Mouse (Mus musculus) E14TG2a.4 (cell line): ENCODE measurements around the gene Gga1.

Experiments
- CTCF ChIP-seq: conservative IDR thresholded peaks from 2 replicates; pipeline ENCODE4 v1.5.1; 2014; ENCODE audit warnings: low read length
- NANOG ChIP-seq: IDR thresholded peaks from 2 replicates; pipeline ENCODE4 v1.6.1; 2014; ENCODE audit warnings: borderline replicate concordance, low read length, mixed read lengths
- POU5F1 ChIP-seq: IDR thresholded peaks from 2 replicates; pipeline ENCODE4 v1.6.1; 2014; ENCODE audit warnings: low read length, borderline replicate concordance

DNA sequence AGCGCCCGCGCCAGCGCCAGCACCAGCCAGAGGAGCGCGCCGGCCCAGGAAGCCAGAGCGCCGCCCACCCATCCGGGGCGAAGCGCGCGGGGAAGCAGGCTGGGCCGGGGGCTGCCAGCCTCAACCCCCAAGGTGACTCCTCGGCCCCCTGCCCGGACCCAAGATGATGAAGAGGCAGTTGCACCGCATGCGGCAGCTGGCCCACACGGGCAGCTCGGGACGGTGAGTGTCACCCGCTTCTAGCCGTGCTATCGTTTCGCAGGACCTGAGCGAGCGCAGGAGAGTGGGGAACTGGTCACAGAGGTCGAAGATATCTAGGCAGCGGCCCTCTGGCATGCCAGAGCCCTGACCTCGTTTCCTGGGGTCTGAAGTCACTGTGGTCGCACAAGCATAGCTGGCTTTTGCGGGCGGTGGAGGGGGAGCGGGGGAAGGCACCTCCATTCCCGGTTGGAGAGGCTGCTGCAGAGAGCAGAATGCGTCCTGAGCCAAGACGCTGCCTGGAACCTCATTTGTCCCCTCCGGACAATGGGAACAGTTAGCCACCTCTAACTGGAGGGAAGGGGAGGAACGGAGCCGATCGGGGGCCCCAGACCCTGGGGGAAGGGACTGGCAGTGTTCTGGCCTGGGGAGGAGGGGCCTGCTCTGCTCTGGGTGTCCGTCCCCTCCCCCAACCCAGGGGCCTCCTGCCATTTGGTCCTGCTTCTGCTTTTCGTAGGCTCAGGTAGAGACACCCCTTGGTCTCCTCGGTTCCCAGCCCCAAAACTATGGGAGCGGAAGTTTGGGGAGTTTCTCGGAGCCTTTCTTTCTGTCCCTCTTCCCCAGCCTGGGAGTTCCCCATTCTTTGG, 23.0 kb downstream of the Gga1 start, which contains the start of gene Sh3bp1:
- TF ChIP-seq CTCF (no peak), POU5F1 (no peak), NANOG (no peak)
